Mouse (Mus musculus) gastrocnemius, postnatal 4 days (tissue): ENCODE measurements at regions not wholly inside any gene's neighbourhood (a gene's known extent, or its start where the extent isn't known, plus 50 kb on each side); places are given as distances from the start of the nearest gene placed in this dataset.
A peak's percentile ranks its signal among the peaks of the same experiment; 100 is the strongest.
"Not testable (repeated sequence)": the region's sequence is repeated elsewhere in the genome, so short reads cannot be mapped to it uniquely, and the experiment has no call there.

Experiments
- DNase-seq, 2 experiments: peaks; one replicate each; pipeline ENCODE4 v3.0.0; 2021 to 2022; ENCODE audit warnings: low spot score in 2 of 2, mixed read lengths in 2 of 2

DNA sequence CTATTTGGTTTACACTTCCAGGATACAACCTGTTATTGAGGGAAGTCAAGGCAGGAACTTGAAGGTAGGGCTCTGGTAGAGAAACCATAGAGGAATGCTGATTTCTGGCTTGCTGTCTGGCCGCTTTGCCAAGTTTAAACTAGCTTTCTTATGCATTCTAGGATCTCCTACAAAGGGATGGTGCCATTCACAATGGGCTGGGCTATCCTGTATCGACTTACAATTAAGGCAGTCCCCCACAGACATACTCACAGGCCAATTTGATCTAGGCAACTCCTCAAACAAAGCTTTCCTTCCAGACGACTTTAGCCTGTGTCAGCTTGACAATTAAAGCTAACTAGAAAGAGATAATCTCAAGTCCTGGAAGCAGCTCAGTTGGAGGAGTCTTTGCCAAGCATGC is 83.1 kb downstream of the Phlda1 start:
- DNase-seq: no peak

DNA sequence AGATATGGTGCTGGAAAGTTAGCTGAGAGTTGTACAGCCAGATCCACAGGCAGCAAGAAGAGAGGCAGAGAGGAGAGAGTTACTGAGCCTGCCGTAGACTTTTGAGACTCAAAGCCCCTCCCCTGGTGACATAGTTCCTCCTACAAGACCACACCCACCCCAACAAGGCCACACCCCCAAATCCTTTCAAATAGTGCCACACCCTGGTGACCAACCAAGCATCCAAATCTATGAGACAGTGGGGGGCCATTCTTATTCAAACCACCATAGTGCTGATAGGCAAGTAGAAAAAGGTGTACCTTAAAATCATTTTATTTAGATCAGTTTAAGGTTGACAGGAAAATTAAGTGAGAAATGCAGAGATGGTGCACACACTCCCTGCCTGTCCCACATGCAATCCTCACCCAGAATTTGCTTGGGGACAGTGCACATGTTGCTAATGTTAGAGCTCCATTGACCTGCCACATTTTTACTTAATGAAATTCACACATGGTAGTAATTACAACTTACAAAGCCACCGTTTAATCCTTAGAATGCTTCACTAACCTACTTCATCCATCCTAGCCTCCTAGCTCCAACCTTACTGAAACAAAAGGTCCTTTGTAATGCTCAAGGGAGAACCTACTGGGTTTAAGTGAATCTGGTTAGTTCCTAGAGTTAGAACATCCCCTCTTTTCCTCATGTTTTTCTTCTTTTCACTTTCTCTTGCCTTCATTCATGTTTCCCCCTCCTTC is 86.5 kb downstream of the Phlda1 start:
- no peak for DNase-seq

GRCm38 (mm10) chr10:111593280-111593679 is 87.2 kb downstream of the Phlda1 start:
- DNase-seq: no peak

GRCm38 (mm10) chr10:111594171-111594570 is 88.1 kb downstream of the Phlda1 start:
- DNase-seq: no peak

DNA sequence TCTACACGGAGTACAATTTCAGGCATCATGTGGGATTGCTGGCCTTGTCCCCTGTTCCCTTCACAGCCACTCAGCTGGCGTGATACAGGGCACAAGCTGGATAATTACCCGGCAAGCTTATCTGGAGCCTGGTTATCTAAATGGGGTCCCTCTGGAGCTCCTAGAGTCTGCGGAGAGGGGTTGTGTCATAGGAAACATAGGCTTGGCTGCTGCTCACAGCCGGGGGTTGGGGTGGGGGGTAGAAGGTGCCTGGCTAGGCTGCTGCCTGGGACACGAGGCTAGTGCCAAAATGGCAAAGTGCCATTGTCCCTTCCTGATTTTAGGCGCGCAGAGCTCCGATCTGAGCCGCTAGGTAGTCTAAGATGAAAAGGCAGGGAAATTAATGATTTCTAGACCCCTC is 88.6 kb downstream of the Phlda1 start:
- DNase-seq: no peak

DNA sequence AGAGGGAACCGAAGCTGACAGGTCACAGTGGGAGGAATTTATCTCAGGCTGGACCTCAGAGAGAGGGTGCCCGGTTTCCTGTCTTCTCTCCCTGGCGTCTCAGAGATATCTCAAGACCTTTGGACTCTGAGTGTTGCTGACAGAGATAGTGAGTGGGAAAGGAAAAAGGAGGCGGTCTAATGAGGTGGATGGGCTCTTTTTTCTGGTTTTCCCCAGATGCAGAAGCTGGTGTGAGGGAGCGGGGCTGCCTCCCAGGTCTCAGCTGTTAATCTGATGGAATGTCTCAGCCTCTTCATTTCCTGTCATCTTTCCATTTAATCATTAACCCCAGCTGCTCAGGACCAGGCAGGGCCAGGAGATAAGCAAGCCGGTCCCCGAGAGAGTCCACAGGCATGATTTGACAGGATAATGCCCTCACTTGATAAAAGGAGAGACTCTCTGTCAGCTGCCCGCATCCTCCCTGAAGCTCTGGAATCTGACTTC is 89.5 kb downstream of the Phlda1 start:
- DNase-seq: no peak

DNA sequence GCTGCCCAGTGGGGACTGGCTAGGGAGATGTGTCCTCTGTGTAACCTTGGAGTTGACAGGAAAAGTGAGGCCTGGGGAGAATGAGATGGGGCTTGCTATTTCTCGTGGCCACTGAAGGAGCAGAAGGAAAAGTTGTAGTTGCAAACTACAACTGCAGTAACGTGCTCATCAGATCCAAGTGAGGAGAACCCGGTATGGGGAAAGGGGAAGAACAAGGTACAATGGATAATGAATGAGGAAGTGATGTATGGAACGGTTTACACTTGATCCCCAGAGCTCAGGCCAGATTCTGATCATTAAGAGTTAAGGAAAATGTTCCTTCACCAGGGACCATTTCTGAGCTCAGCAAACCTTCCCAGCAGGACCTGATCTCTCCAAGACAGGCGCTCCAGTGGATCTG is 92.6 kb downstream of the Phlda1 start:
- DNase-seq: no peak

DNA sequence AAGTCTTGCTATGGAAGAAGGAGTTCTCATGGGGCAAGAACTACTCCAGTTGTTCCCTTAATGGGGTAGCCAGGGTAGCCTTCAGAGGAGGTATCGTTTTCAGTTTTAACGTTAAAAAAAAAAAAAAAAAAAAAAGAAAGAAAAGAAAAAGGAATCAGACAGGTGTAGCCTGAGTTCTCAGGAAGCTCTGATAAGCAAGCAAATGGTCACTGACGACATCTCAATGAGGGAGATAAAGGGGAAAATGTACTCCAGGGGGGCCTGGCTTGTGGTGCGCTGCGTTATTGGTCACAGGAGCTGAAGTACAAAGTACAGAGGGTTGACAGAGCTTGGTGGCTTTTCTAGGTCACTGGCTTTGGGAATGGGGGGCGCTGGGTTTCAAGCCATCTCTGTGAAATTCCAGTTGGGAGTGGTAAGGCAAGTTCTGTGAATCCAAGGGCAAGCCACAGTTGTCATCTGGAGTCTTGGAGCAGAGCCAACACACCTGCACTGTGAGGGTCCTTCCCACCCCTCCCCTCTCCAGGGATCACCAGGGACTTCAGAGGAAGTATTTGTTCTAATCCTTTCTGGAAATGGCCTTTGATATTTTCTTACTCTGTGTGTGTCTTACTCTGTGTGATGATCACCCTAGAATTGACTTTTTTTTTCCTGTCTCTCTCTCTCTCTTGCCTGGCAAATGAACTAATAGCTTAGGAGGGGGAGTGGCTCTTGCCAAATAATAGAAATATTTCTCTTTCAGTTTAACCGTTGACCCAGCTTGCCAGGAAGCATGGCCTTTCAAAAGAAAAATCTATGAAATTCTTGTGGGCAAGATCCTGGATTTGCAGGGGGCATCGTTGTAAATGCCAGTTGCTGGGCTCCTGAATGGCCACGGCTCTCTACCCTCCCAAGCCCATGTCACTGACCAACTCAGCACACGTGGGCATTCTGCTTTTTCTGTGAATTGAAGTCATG is 93.5 kb downstream of the Phlda1 start:
- no peak for DNase-seq

- no peak for DNase-seq
Measured at GRCm38 (mm10) chr10:111600251-111600620, 94.2 kb downstream of the Phlda1 start.

GRCm38 (mm10) chr10:111600677-111601099 is 94.6 kb downstream of the Phlda1 start:
- DNase-seq: peak; percentile 85 to 93

GRCm38 (mm10) chr10:111603166-111603565 is 97.1 kb downstream of the Phlda1 start:
- DNase-seq: no peak

DNA sequence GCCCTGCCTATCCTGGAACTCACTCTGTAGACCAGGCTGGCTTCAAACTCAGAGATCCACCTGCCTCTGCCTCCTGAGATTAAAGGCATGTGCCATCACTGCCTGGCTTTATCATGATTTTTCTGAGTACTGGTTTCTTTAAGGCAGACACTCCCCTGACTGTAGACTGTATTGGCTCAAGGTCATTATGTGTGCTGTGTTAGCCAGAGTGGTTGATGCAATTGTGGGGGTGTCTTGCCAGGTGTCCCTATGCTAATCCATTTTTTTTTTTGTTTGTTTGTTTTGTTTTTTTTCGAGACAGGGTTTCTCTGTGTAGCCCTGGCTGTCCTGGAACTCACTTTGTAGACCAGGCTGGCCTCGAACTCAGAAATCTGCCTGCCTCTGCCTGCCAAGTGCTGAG is 101.3 kb downstream of the Phlda1 start:
- DNase-seq: not testable (repeated sequence)

DNA sequence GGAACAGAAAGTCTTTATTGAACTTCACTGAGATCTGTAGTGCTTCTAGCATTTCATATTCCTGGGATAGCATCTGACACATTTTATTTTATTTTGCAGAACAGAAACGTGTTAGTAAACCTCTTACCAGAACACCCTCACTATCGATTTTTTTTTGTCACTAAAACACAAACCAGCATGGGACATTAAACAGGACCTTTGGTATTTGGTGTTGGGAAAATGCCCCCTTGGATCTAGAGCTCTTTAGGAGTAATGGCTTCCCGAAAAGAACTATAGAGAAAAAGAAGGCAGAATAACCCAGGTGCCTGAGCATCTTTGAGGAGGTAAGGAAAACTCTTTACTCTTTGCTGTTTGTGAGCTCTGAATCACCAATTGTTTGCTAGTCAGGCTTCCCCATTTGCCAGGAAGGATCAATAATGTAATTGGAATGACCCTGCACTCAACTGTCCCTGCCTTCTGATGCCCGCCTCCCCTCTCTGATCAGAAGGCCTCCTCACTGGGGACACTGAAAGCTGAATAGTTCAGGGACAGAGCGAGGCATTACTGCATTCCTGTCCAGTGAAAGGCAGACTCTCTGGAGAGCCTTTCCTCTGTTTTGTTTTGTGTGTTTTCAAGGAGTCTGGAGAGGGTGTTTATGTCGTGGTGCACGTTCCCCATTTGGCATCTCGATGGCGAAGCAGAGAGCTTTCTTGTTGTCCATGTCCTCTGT is 102.5 kb downstream of the Phlda1 start:
- no peak for DNase-seq

- no peak for DNase-seq
Measured at GRCm38 (mm10) chr10:111609889-111610288, 103.8 kb downstream of the Phlda1 start.

DNA sequence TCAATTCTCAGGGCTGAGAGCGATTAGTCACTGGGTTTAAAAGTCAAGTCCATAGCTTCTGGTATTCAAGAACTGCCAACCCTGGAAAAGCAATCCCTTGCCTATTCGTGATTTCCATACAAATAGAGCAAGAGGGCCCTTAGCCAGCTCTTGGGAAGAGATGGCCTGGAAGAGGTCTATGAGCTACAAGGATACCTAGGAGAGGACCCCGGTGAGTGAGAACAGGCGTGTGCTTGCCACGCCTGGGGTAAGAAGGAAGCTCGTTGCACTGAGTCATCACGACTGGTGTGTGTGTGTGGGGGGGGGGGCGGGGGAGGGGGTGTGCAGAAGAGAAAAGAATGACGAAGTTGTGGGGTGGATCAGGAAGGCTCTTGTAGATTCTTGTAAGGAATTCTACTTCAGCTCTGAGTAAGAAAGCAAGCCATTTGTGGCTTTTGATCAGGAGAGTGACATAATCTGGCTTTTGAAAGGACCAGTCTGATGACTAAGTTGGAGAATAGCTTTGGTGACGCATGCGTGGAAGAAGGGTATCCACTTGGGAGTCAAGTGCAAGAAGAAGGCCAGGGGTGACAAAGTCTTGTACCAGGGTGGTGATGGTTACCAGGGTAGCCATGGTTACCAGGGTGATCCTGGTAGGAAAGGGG is 113.7 kb downstream of the Phlda1 start:
- DNase-seq: no peak

DNA sequence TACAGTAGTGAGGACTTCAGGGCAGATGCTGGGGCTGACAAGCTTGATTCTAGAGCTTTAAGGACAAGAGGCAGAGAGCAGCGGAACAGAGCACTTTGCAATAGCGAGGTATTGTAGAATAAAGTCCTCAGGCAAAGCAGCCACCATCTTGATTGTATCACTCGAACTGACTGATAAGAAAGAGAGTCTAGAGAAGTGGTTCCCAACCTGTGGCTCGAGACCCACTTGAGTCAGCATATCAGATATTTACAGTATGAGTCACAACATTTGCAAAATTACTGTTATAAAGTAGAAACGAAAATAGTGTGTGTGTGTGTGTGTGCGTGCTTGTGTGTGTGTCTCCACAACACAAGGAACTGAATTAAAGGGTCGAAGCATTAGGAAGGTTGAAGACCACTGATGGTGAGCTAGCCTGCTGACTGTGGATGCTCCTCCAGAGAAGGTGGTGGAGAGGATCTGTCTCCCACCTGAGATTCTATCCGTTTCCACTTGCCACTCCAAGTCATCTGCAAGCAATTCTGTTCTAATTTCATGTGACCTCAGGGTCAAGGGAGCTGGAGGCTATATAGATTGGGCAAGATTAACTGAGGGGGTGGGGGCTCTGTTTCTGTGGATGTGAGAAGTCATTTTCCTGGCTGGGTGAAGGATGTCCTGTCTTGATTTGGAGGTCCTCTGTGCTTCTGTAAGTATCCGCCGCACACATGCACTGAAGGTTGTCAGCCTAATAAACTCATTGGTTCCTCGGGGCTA is 115.0 kb downstream of the Phlda1 start:
- DNase-seq: no peak

DNA sequence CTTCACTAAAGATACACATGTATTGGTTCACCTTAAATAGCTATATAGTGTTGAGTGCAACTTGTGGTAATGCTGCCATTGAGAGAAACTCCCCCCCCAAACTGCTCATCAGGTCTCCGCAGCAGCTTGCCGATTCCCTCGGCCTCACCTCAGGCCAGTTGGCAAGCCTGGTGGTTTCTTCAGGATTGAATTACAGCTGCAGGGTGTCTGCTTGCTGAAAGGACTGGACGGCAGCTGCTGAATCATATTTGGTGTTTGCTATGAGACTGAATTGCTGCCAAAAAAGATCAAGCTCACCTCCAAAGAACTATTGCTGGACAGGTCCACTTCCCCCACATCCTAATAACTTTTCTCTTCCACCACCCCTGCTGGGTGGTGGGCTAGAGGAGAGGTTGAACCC is 116.7 kb downstream of the Phlda1 start:
- no peak for DNase-seq

GRCm38 (mm10) chr10:111624021-111624420 is 117.9 kb downstream of the Phlda1 start:
- DNase-seq: no peak

- DNase-seq: no peak
Measured at GRCm38 (mm10) chr10:111624624-111625023, 118.5 kb downstream of the Phlda1 start.

GRCm38 (mm10) chr10:111625573-111625972 is 119.5 kb downstream of the Phlda1 start:
- no peak for DNase-seq
